Mouse (Mus musculus): ENCODE measurements around the gene Phf3. TPM values are rescaled to one million over a fixed set of nuclear protein-coding genes. Genes with fewer than 3 reads are reported as not detected.

Gene Phf3
- polyA plus RNA-seq, 1 experiment from 2014 or later = 38.5 TPM

Other genes with a start within 250 kb of the Phf3 start
- not detected in 2 replicates for gene AC153137.1, start 104.0 kb upstream of the Phf3 start, polyA plus RNA-seq (2015; fragmentation: Nextera tagmentation; extraction: Ambion mirVana)

Data from neural tube, embryonic 13.5 days (tissue).